Mouse (Mus musculus) lung, adult 2 months (tissue): Measurements from ENCODE around the gene Mecp2.

Experiments used
- CTCF ChIP-seq: fragments of 200-500 bp; IDR thresholded peaks from 2 replicates; pipeline ENCODE4 v1.5.1; 2011; ENCODE audit warnings: mild to moderate bottlenecking, low read length, control low read depth; ENCODE audit not compliant: insufficient read depth
- POLR2A ChIP-seq: fragments of 200-500 bp; IDR thresholded peaks from 2 replicates; pipeline ENCODE4 v1.6.1; 2011; ENCODE audit warnings: low read depth, mild to moderate bottlenecking, control low read depth, low read length, borderline replicate concordance; ENCODE audit errors: extremely low read depth

GRCm38 (mm10) chrX:74103457-74104188 is 31.5 kb downstream of the Mecp2 start:
- TF ChIP-seq CTCF (no peak), POLR2A (no peak)
